Mouse (Mus musculus) adrenal gland, postnatal 10 days (tissue): ENCODE data around the gene Kctd14. TPM values are rescaled to one million over a fixed set of nuclear protein-coding genes. Genes with fewer than 3 reads are reported as not detected.

Experiments
- DNase-seq: peaks from one replicate; pipeline ENCODE4 v3.0.0; 2021; ENCODE audit warnings: mixed read lengths
- total RNA-seq, 2 experiments: library from RNA; stranded (reverse); gene quantifications; 2 replicates each; pipeline ENCODE4 v1.2.3; 2021

Kctd14 gene
- total RNA-seq, 2 experiments from 2014 or later, result 2.0 to 3.1 TPM

- no peak for DNase-seq
These were observed 12.1 kb upstream of the Kctd14 start for GRCm38 (mm10) chr7:97438986-97439385.

GRCm38 (mm10) chr7:97446171-97446925 lies 4.8 kb upstream of the Kctd14 start:
- peak; percentile 91 for DNase-seq

GRCm38 (mm10) chr7:97447050-97447531 lies 4.0 kb upstream of the Kctd14 start:
- peak; percentile 20 for DNase-seq

GRCm38 (mm10) chr7:97452196-97452595 lies 1.1 kb downstream of the Kctd14 start:
- DNase-seq, result no peak

- peak; percentile 42 for DNase-seq
These were observed 2.2 kb downstream of the Kctd14 start for GRCm38 (mm10) chr7:97453141-97453921.

GRCm38 (mm10) chr7:97454795-97455194 lies 3.7 kb downstream of the Kctd14 start:
- no peak for DNase-seq

GRCm38 (mm10) chr7:97455577-97455976 lies 4.5 kb downstream of the Kctd14 start:
- no peak for DNase-seq

- no peak for DNase-seq
These were observed 21.9 kb downstream of the Kctd14 start for GRCm38 (mm10) chr7:97473001-97473400.

- peak; percentile 52 for DNase-seq
These were observed 28.2 kb downstream of the Kctd14 start for GRCm38 (mm10) chr7:97479349-97479748.

GRCm38 (mm10) chr7:97480290-97480689 lies 29.2 kb downstream of the Kctd14 start:
- DNase-seq, result no peak

GRCm38 (mm10) chr7:97480821-97481339 lies 29.8 kb downstream of the Kctd14 start, which contains the start of gene Ints4:
Gene Ints4 (plus strand): TSS chr7:97480956.
- DNase-seq, result peak; percentile 94

GRCm38 (mm10) chr7:97483378-97483777 lies 32.3 kb downstream of the Kctd14 start:
- no peak for DNase-seq

GRCm38 (mm10) chr7:97491157-97491556 lies 40.0 kb downstream of the Kctd14 start:
- DNase-seq, result no peak

- peak; percentile 46 for DNase-seq
These were observed 41.3 kb downstream of the Kctd14 start for GRCm38 (mm10) chr7:97492420-97492819.

GRCm38 (mm10) chr7:97495052-97495451 lies 43.9 kb downstream of the Kctd14 start:
- no peak for DNase-seq

- no peak for DNase-seq
These were observed 49.6 kb downstream of the Kctd14 start for GRCm38 (mm10) chr7:97500555-97501209.

Other genes starting within 250 kb of the Kctd14 start
- gene Usp35, start 119.3 kb upstream of the Kctd14 start, total RNA-seq, result 1 to 10 TPM; 3.6 to 7.1 TPM
- gene Kctd21, start 119.0 kb upstream of the Kctd14 start, total RNA-seq, result 1 to 10 TPM; 4.0 to 5.4 TPM
- 10 to 100 TPM; 13.2 to 13.8 TPM for gene Alg8, start 79.7 kb upstream of the Kctd14 start, total RNA-seq
- gene Ndufc2, start 51.3 kb upstream of the Kctd14 start, total RNA-seq, result 100 to 1,000 TPM; 603 to 657 TPM
- gene Thrsp, start 33.6 kb upstream of the Kctd14 start, total RNA-seq, result 100 to 1,000 TPM; 444 to 455 TPM
- 10 to 100 TPM; 47.3 to 56.3 TPM for gene Ints4, start 29.6 kb downstream of the Kctd14 start, total RNA-seq
- 10 to 100 TPM; 38.3 to 49.7 TPM for gene Aamdc, start 128.2 kb downstream of the Kctd14 start, total RNA-seq
- 10 to 100 TPM; 24.8 to 28.5 TPM for gene Rsf1, start 128.6 kb downstream of the Kctd14 start, total RNA-seq
- 10 to 100 TPM; 57.5 to 59.1 TPM for gene Clns1a, start 245.3 kb downstream of the Kctd14 start, total RNA-seq